Mouse (Mus musculus): ENCODE measurements around the gene Tspyl1.

- TF ChIP-seq CTCF (conservative IDR thresholded peaks at IDR 0.05; ENCODE audit: insufficient read depth, insufficient read length, low read depth, low read length) (no peak), POLR2A (IDR thresholded peaks at IDR 0.05; ENCODE audit: low read depth, low read length) (no peak)
These were observed 32.4 kb upstream of the Tspyl1 start for GRCm38 (mm10) chr10:34249594-34249993.
